Mouse (Mus musculus) layer of hippocampus, adult 2 months (tissue): ENCODE data around the gene Rgs12. TPM values are rescaled to one million over a fixed set of nuclear protein-coding genes. Genes with fewer than 3 reads are reported as not detected.

Source experiments
- DNase-seq, 2 experiments: peaks; one replicate each; pipeline ENCODE4 v3.0.0; 2022; ENCODE audit warnings: low spot score in 2 of 2
- H3K27ac ChIP-seq: fragments of 200-600 bp; 2 replicates; pipeline ENCODE4 v1.8.1; 2022
- H3K4me3 ChIP-seq: fragments of 200-600 bp; 2 replicates; pipeline ENCODE4 v1.8.1; 2022; ENCODE audit warnings: mild to moderate bottlenecking
- CTCF ChIP-seq: fragments of 200-600 bp; conservative IDR thresholded peaks from 2 replicates; pipeline ENCODE4 v1.8.1; 2022; ENCODE audit warnings: antibody characterized with exemption, mild to moderate bottlenecking, moderate library complexity
- microRNA-seq, 2 experiments: library from miRNA; unstranded; fragments of <30 nt; microRNA quantifications; one replicate each; pipeline ENCODE4 v1.2.0; 2021
- total RNA-seq, 2 experiments: library from RNA; stranded (reverse); gene quantifications; 2 replicates each; pipeline ENCODE4 v1.2.3; 2021

Rgs12 gene
- total RNA-seq, 2 experiments from 2014 or later: 43.2 to 52.5 TPM

DNA sequence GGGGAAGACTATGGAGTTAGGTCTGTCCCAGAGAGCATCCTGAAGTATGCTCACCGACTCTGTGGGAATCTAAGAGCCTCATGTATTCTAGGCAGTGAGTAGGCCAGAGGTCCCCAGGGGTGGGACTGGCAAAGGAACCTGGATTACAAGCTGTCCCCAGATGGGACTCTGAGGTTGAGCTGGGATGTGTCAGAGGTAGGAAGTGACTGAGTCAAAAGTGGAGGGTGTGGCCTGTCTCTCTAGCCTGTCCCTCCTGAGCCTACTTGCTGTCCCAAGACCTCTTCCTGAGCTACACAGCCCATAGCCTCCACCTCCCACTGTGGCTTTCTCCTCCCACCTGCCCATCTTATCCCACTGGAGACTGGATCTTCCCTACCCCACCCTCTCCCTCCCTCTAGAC is 109.0 kb downstream of the Rgs12 start:
- peak overlapping the region; percentile 62 for H3K27ac ChIP-seq
- H3K4me3 ChIP-seq: peak overlapping the region; percentile 63
- TF ChIP-seq CTCF: no peak
- DNase-seq: no peak

DNA sequence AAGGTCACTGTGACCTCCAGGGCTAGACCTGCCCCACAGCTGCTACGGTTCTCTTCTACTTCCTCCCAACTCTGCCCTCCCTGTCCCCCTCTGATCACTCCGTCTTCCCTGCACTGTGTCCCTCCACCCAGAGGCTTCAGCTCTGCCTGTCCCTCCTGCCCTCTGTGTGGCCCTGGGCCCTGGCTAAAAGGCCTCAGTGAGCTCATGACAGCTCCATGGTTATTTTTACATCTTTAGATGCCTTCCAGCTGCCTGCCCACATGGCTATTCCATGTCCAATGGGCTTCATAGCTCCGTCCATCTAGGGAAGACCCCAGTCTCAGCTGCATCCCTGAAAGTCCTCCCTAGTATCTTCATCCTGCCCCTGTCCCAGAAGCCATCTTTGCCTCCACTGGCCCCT is 110.9 kb downstream of the Rgs12 start:
- Histone ChIP-seq H3K4me3 (no peak overlapping the region), H3K27ac (0 out of 2 replicates have a peak overlapping the region, but pooled peaks have one; percentile 10)
- TF ChIP-seq CTCF: no peak
- DNase-seq: no peak

- Histone ChIP-seq H3K4me3 (no peak overlapping the region), H3K27ac (no peak overlapping the region)
- TF ChIP-seq CTCF: no peak
- no peak for DNase-seq
Observed at GRCm38 (mm10) chr5:35069841-35070240, 120.6 kb downstream of the Rgs12 start.

- Histone ChIP-seq H3K4me3 (no peak overlapping the region), H3K27ac (no peak overlapping the region; the same call in 1 of the 2 replicates)
- TF ChIP-seq CTCF: no peak
- no peak for DNase-seq
Observed at GRCm38 (mm10) chr5:35070314-35070713, 121.1 kb downstream of the Rgs12 start.

GRCm38 (mm10) chr5:35070953-35071352 is 121.7 kb downstream of the Rgs12 start:
- peak overlapping the region; percentile 33; the same call in 1 of the 2 replicates for H3K27ac ChIP-seq
- H3K4me3 ChIP-seq: no peak overlapping the region
- DNase-seq: peak in 1 of 2 experiments; percentile 28
- TF ChIP-seq CTCF: no peak

DNA sequence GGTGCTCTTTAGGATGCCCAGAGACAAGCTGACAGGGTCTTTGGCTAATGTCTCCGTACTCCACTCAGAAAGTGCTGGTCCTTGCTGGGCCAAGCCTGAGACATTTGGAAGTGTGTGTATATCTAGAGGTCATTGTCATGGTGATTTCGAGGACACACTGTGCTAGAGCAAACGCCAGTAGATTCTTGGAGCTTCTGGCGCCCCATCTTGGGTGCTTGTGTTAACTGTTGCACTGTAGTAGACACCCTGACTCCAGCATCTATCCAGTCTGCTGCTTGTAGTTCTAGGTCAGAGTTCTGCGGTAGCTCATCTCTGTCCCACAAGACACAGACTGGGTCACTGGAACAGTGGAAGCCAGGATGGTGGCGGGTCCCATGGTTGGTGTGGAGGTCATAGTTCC is 122.6 kb downstream of the Rgs12 start:
- no peak for DNase-seq
- Histone ChIP-seq H3K4me3 (no peak overlapping the region), H3K27ac (no peak overlapping the region)
- TF ChIP-seq CTCF: no peak

- TF ChIP-seq CTCF: no peak
- Histone ChIP-seq H3K4me3 (no peak overlapping the region), H3K27ac (no peak overlapping the region)
- no peak for DNase-seq
Observed at GRCm38 (mm10) chr5:35073235-35073634, 124.0 kb downstream of the Rgs12 start.

GRCm38 (mm10) chr5:35073992-35074391 is 124.7 kb downstream of the Rgs12 start:
- H3K27ac ChIP-seq: no peak overlapping the region
- no peak overlapping the region for H3K4me3 ChIP-seq
- no peak for TF ChIP-seq CTCF
- no peak for DNase-seq

DNA sequence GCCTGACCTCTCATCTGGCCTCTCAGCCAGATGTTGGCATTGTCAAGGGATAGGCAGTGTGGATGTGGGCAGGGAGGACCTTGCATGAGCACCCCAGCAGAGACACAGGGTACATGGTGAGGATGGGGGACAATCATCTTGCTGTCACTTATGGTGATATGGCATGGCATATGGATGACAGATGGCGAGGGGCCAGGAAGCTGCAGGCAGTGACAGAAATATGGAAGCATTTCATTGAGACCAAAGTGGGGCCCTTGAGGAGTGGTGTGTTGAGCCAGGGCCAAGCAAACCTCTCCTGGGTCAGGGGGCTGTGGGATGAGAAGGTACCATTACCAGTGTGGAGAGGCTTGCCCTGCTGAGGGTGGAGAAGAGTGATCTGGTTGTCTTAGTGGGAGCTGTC is 127.1 kb downstream of the Rgs12 start:
- H3K27ac ChIP-seq: no peak overlapping the region
- TF ChIP-seq CTCF: no peak
- DNase-seq: no peak
- H3K4me3 ChIP-seq: no peak overlapping the region

DNA sequence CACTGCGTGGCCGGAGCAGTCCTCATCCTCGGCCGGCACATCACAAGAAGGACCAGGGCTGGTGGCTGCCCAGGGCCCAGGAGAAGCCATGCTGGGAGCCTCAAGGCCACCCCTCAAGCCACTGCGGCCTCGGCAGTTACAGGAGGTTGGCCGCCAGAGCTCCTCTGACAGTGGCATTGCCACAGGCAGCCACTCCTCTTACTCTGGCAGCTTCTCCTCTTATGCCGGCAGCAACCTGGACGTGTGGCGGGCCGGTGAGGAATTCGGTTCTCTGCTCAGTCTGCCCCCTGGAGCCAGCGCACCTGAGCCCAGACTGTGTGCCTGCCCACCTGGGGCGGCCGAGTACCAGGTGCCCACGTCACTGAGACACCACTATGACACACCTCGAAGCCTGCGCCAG is 129.9 kb downstream of the Rgs12 start:
- DNase-seq: no peak
- TF ChIP-seq CTCF: no peak
- Histone ChIP-seq H3K4me3 (no peak overlapping the region), H3K27ac (no peak overlapping the region)

DNA sequence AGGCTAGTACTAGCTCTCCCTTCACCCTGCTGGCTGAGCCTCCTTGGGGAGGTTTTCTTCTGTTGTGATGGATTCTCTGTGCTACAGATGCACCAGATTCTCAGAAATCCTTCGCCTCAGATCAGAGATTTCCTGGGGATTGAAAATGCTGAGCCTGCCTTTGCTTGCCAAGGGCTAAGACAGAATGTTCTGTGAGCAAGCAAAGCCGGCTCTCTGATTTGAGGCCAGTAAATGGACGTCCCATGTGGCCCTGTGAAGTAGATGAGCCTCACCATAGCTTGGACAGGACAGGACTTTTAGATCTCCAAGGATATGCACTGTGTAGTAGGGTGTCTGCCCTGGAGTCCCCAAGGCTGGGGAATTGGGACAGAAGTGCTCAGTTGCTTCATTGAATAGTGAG is 135.7 kb downstream of the Rgs12 start:
- DNase-seq: no peak
- no peak overlapping the region for H3K4me3 ChIP-seq
- H3K27ac ChIP-seq: peak overlapping the region; percentile 62; the same call in 1 of the 2 replicates
- no peak for TF ChIP-seq CTCF

GRCm38 (mm10) chr5:35088785-35089613 is 139.8 kb downstream of the Rgs12 start:
- peak; percentile 83 for TF ChIP-seq CTCF
- Histone ChIP-seq H3K27ac (no peak overlapping the region), H3K4me3 (no peak overlapping the region)
- peak; percentile 52 to 74 for DNase-seq

Small RNA genes lying within 50 kb of the gene (microRNA-seq; reads per million reads assigned to microRNA genes)
- gene Mir3097: 9.2 to 11.5 reads per million in 2 experiments

Other genes starting within 250 kb of the Rgs12 start
- gene Htt, start 187.7 kb upstream of the Rgs12 start, total RNA-seq: 10 to 100 TPM; 78.2 to 83.5 TPM
- gene Msantd1, start 41.4 kb upstream of the Rgs12 start, total RNA-seq: 1 to 10 TPM; 6.1 to 7.0 TPM
- 1 to 10 TPM; 1.5 to 1.8 TPM for gene Hgfac, start 92.1 kb downstream of the Rgs12 start, total RNA-seq
- gene Dok7, start 107.3 kb downstream of the Rgs12 start, total RNA-seq: 10 to 100 TPM; 19.5 to 20.0 TPM
- 100 to 1,000 TPM; 150 to 159 TPM for gene Lrpap1, start 156.3 kb downstream of the Rgs12 start, total RNA-seq